Mouse (Mus musculus): ENCODE measurements around the gene Ndufv2. TPM values are rescaled to one million over a fixed set of nuclear protein-coding genes. Genes with fewer than 3 reads are reported as not detected.

Gene Ndufv2
- polyA plus RNA-seq, 1 experiment from 2014 or later: 325 TPM

DNA sequence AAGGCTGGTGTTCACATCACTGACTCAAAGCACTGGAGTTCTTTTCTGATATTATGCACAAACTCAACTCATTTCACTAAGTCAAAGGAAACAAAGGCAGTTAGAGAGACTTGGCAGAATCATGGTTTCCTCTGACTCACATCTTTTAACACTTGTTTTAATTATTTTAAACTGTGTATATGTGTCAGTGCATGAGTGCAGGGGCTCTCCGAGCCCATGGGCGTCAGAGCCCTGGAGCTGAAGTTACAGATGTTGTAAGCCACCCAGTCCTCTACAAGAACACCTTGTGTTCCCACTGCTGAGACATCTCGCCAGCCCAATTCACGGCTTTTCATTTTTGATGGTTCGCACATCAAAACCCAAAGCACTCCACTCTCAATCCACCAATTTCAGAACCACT, 68.1 kb downstream of the Ndufv2 start:
- Histone ChIP-seq H3K27me3 (ENCODE audit: poor library complexity, severe bottlenecking) (no peaks in the 10 kb centered on the region), H3K9me3 (no peaks in the 10 kb centered on the region), H3K27ac (no peak overlapping the region), H3K4me3 (no peak overlapping the region), H3K36me3 (replicated peaks) (0 out of 2 replicates have a peak, but pooled peaks cover 3% of the 10 kb centered on the region), H3K4me1 (no peaks in the 10 kb centered on the region)
- 93% methylated on average over 5 of the region's 5 CpGs for WGBS
- DNase-seq (ENCODE audit: extremely low spot score, low spot score): no peak

DNA sequence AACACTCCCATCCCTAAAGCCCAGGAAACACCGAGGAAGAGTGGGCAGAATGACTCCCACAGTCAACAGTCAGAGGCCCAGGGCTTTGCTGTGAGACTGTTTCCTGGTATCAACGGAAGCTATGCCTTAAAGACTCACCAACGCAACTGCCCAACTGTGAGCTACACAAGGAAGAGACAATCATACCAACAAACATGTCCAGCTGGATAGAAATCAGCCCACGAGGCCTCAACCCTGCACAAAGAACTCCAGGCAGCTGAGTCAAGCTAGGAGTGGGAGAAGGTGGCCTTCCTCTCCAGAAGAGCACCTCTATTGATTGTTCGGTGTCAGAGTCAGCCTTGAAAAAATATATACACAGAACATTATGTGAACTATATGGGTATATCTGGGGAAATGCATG, 69.4 kb downstream of the Ndufv2 start:
- H3K4me3 ChIP-seq: no peak overlapping the region
- no peak for DNase-seq (ENCODE audit: extremely low spot score, low spot score)
- H3K27ac ChIP-seq: no peak overlapping the region
- WGBS: 92% methylated on average over 5 of the region's 5 CpGs
- no peaks in the 10 kb centered on the region for H3K9me3 ChIP-seq
- no peaks in the 10 kb centered on the region for H3K27me3 ChIP-seq (ENCODE audit: poor library complexity, severe bottlenecking)
- H3K36me3 ChIP-seq (replicated peaks): peaks cover 6% of the 10 kb centered on the region; the same call in 1 of the 2 replicates
- H3K4me1 ChIP-seq: no peaks in the 10 kb centered on the region

Other genes with a start within 250 kb of the Ndufv2 start
- 48.6 and 50.0 TPM in 2 replicates for gene Ralbp1, start 215.8 kb downstream of the Ndufv2 start, polyA plus RNA-seq (2016; fragmentation: Nextera tagmentation; extraction: Ambion mirVana)
- 85.6 and 87.5 TPM in 2 replicates for gene Twsg1, start 150.3 kb downstream of the Ndufv2 start, polyA plus RNA-seq (2016; fragmentation: Nextera tagmentation; extraction: Ambion mirVana)
- 11.7 and 14.6 TPM in 2 replicates for gene Ankrd12, start 24.5 kb downstream of the Ndufv2 start, polyA plus RNA-seq (2016; fragmentation: Nextera tagmentation; extraction: Ambion mirVana)
- gene Washc1, start 10.0 kb upstream of the Ndufv2 start, polyA plus RNA-seq (2016; fragmentation: Nextera tagmentation; extraction: Ambion mirVana): 31.6 and 31.8 TPM in 2 replicates
- 35.1 and 37.8 TPM in 2 replicates for gene Ddx11, start 22.0 kb upstream of the Ndufv2 start, polyA plus RNA-seq (2016; fragmentation: Nextera tagmentation; extraction: Ambion mirVana)